Mouse (Mus musculus): Measurements from ENCODE around the gene Tmem138.

DNA sequence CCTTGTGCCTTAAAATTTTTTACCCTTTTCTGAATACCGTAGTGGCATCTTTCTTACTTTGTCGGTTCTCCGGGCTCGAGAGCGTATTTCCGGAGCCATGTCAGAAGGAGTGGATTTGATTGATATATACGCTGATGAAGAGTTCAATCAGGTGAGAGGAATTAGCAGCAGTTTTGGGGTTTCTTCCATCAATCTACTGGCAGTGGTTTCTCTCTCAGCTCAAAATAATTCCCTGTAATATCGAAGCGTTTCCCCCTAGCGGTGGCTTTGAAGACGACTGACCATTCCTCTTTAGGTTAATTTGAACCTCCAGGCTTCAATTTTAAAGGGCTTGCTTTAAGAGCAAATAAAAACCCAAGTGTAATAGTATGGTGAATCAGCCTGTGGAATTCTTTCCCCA, 51.3 kb downstream of the Tmem138 start, which contains the start of gene Sdhaf2:
- no peak for TF ChIP-seq GATA1 (IDR thresholded peaks at IDR 0.05; ENCODE audit: low read length)
- TF ChIP-seq TAL1 (IDR thresholded peaks at IDR 0.05; ENCODE audit: low read length) = no peak
